Mouse (Mus musculus): Measurements from ENCODE around the gene 9230102O04Rik.

GRCm38 (mm10) chr2:9884533-9885216, 4.7 kb downstream of the 9230102O04Rik start:
- TF ChIP-seq CHD2 (IDR thresholded peaks at IDR 0.05; ENCODE audit: low read depth, low read length) = no peak
- TF ChIP-seq ZC3H11A (IDR thresholded peaks at IDR 0.05; ENCODE audit: borderline replicate concordance, low read depth, low read length) = no peak

Measured in ES-E14 (cell line).